Mouse (Mus musculus): ENCODE measurements around the gene Sirt7. TPM values are rescaled to one million over a fixed set of nuclear protein-coding genes. Genes with fewer than 3 reads are reported as not detected.

Gene Sirt7
- polyA plus RNA-seq, 1 experiment from 2014 or later, result 32.7 TPM

DNA sequence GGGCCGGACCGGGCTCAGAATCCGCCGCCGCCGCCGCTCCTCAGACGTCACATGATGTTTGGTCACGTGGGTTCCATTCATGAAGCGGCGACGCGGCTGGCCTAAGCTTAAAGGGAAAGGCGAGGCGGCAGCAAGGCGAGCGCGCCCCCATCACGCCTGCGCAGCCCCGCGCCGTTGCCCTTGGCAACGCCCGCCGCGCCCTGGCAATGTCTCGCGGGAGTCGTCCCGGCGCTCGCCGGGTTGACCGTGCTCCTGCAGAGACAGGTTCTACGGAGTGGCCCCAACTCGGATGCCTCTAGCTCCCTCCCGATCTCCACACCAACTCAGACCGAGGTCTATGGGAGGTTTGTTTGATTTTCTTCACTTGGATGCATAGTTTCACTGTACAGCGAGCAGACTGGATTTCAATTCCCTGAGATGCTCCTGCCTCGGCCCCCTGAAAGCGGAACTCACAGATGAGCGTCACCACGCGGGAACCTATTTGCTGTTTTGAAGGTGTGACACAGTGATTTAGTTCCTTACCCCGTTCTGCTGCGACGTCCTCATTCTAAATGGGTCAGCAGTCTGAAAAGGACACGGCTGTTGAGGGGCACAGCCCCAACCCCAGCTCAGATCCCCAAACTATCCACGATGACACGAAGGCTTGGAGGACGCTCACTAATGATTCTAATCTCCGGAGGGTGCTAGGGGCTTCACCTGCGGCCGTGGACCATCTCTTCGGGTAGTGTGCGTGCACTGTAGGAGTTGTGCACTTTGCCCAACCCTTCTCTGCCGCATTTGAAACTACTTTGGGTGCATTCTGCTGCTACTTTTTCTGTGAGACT lies 8.7 kb upstream of the Sirt7 start, which contains the start of gene Mafg:
TSS of gene Mafg (minus strand) at position 81 of the 824 bp plus-strand sequence.
- Histone ChIP-seq H3K27me3 (no peaks in the 10 kb centered on the region), H3K4me1 (peaks cover 44% of the 10 kb centered on the region), H3K4me2 (peak within 1 kb of the TSS; percentile 90), H3K36me3 (peaks cover 12% of the 10 kb centered on the region), H3K9ac (peak within 1 kb of the TSS; percentile 88), H3K27ac (peak within 1 kb of the TSS; percentile 92), H3K9me3 (replicated peaks) (no peaks in the 10 kb centered on the region), H3K4me3 (replicated peaks) (peak within 1 kb of the TSS; percentile 98)
- peak; percentile 90 for ATAC-seq (replicated peaks; ENCODE audit: low FRiP score)
- WGBS, result 11% methylated on average over 58 of the region's 58 CpGs

GRCm38 (mm10) chr11:120632559-120633519 lies 7.8 kb upstream of the Sirt7 start:
- peak overlapping the region; percentile 88 for H3K9ac ChIP-seq
- peaks cover 44% of the 10 kb centered on the region for H3K4me1 ChIP-seq
- ATAC-seq (replicated peaks; ENCODE audit: low FRiP score), result peak; percentile 87
- peaks cover 18% of the 10 kb centered on the region for H3K36me3 ChIP-seq
- under 1% methylated on average over 93 of the region's 116 CpGs for WGBS
- H3K4me3 ChIP-seq (replicated peaks), result peak overlapping the region; percentile 98
- no peaks in the 10 kb centered on the region for H3K9me3 ChIP-seq (replicated peaks)
- H3K27ac ChIP-seq, result peak overlapping the region; percentile 92
- H3K4me2 ChIP-seq, result peak overlapping the region; percentile 90
- H3K27me3 ChIP-seq, result no peaks in the 10 kb centered on the region

- Histone ChIP-seq H3K9me3 (replicated peaks) (no peaks in the 10 kb centered on the region), H3K4me3 (replicated peaks) (peak overlapping the region; percentile 98), H3K27me3 (no peaks in the 10 kb centered on the region), H3K27ac (peak overlapping the region; percentile 92), H3K4me2 (peak overlapping the region; percentile 90), H3K9ac (peak overlapping the region; percentile 88), H3K4me1 (peaks cover 44% of the 10 kb centered on the region), H3K36me3 (peaks cover 28% of the 10 kb centered on the region)
- WGBS, result 48% methylated on average over 4 of the region's 4 CpGs
- ATAC-seq (replicated peaks; ENCODE audit: low FRiP score), result no peak
These were observed 6.8 kb upstream of the Sirt7 start for GRCm38 (mm10) chr11:120631726-120632448.

DNA sequence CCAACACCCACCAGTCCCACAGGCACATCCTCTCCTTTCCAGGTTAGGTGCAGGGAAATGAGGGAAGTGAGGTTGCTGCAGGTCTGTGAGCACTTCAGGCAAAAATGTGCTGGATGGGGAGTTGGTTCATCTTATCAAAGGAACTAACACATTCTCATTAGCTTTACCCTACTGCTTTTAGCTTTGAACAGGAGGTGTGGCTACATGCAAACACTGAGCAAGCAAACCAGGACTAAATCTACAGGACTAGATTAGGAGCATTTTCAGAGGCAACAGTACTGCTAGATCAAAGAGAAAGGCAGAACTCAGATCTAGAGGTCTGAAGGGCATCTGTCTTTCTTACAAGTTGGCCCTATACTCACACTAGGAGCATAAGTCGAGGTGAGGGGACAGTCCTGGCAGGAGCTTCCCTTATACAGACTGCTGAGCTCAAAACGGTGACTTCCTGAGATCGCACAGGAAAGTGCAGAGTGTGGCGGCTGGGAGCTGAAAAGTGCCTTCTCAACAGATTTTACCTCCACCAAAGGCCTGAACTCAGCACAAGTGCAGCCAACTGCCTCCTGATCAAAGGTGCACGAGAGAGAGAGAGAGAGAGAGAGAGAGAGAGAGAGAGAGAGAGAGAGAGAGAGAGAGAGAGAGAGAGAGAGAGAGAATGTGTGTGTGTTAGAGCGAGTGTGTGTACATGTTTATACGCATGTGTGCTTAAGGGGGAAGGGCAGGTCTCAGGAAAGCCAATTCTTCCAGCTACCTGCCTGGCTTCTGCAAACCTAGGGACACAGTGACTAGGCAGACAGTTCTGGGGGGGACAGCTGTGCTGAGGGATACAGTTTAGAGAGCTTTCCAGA lies 6.1 kb upstream of the Sirt7 start:
- Histone ChIP-seq H3K4me1 (peaks cover 44% of the 10 kb centered on the region), H3K36me3 (peaks cover 31% of the 10 kb centered on the region), H3K4me3 (replicated peaks) (peak overlapping the region; percentile 98), H3K9me3 (replicated peaks) (no peaks in the 10 kb centered on the region), H3K9ac (peak overlapping the region; percentile 27; the same call in 1 of the 2 replicates), H3K4me2 (peak overlapping the region; percentile 90), H3K27me3 (no peaks in the 10 kb centered on the region), H3K27ac (peak overlapping the region; percentile 92)
- 32% methylated on average over 7 of the region's 7 CpGs for WGBS
- ATAC-seq (replicated peaks; ENCODE audit: low FRiP score), result no peak

DNA sequence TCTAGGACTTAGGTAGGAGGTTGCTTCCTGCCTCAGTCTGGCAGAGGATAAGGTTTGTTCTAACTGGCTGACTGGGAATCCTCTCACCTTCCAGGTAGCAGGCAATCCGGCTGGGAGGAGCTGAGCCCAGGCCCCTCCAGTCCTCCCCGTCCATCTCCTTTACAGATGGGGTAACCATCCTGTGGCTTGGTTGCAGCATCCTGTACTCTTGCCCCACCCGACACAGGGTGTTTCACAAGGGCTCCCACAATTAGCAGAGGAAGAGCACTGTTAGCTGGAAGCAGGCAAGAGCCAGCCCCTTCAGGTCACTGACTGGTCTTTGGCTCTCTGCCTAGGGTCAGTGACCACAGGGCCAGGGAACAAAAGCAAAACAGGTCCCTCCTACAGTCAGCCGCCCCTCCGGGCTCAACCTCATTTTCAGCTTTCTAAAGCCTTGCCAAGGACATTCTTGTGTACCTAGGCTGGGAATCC lies 5.4 kb upstream of the Sirt7 start:
- H3K9me3 ChIP-seq (replicated peaks), result no peaks in the 10 kb centered on the region
- peak overlapping the region; percentile 27; the same call in 1 of the 2 replicates for H3K9ac ChIP-seq
- peaks cover 48% of the 10 kb centered on the region for H3K4me1 ChIP-seq
- H3K4me3 ChIP-seq (replicated peaks), result peak overlapping the region; percentile 14
- WGBS, result 20% methylated on average over 5 of the region's 5 CpGs
- H3K27ac ChIP-seq, result peak overlapping the region; percentile 92
- H3K4me2 ChIP-seq, result peak overlapping the region; percentile 90
- no peaks in the 10 kb centered on the region for H3K27me3 ChIP-seq
- H3K36me3 ChIP-seq, result peaks cover 31% of the 10 kb centered on the region
- ATAC-seq (replicated peaks; ENCODE audit: low FRiP score), result no peak

GRCm38 (mm10) chr11:120629911-120630310 lies 4.9 kb upstream of the Sirt7 start:
- Histone ChIP-seq H3K27ac (peak overlapping the region; percentile 92), H3K4me1 (peaks cover 53% of the 10 kb centered on the region), H3K27me3 (no peaks in the 10 kb centered on the region), H3K9ac (peak overlapping the region; percentile 27), H3K36me3 (peaks cover 31% of the 10 kb centered on the region), H3K4me3 (replicated peaks) (peak overlapping the region; percentile 14; the same call in 1 of the 2 replicates), H3K9me3 (replicated peaks) (no peaks in the 10 kb centered on the region), H3K4me2 (peak overlapping the region; percentile 90)
- no peak for ATAC-seq (replicated peaks; ENCODE audit: low FRiP score)
- 19% methylated on average over 7 of the region's 7 CpGs for WGBS

DNA sequence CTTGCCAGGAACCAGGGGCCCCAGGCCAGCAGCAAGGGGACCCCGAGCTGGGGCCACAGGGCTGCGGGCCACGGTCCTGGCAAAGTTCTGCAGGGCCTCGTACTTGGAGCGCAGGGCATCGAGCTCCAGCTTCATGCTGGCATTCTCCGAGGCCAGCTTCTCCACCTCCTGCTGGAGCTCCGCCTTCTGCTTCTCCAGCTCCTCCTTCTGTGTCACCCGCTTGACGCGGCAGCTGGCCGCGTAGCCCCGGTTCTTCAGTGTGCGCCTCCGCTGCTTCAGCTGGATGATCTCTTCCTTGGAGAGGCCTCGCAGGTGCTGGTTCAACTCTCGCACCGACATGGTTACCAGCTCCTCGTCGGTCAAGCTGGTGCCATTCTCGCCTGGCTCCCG lies 4.3 kb upstream of the Sirt7 start:
- Histone ChIP-seq H3K36me3 (peaks cover 31% of the 10 kb centered on the region), H3K4me3 (replicated peaks) (peak overlapping the region; percentile 14; the same call in 1 of the 2 replicates), H3K4me2 (peak overlapping the region; percentile 90), H3K9me3 (replicated peaks) (no peaks in the 10 kb centered on the region), H3K27ac (peak overlapping the region; percentile 92), H3K9ac (0 out of 2 replicates have a peak overlapping the region, but pooled peaks have one; percentile 27), H3K4me1 (peaks cover 55% of the 10 kb centered on the region), H3K27me3 (no peaks in the 10 kb centered on the region)
- ATAC-seq (replicated peaks; ENCODE audit: low FRiP score), result no peak
- 75% methylated on average over 23 of the region's 23 CpGs for WGBS

GRCm38 (mm10) chr11:120628601-120629340 lies 3.7 kb upstream of the Sirt7 start:
- 0 out of 2 replicates have a peak overlapping the region, but pooled peaks have one; percentile 90 for H3K4me2 ChIP-seq
- 93% methylated on average over 23 of the region's 23 CpGs for WGBS

DNA sequence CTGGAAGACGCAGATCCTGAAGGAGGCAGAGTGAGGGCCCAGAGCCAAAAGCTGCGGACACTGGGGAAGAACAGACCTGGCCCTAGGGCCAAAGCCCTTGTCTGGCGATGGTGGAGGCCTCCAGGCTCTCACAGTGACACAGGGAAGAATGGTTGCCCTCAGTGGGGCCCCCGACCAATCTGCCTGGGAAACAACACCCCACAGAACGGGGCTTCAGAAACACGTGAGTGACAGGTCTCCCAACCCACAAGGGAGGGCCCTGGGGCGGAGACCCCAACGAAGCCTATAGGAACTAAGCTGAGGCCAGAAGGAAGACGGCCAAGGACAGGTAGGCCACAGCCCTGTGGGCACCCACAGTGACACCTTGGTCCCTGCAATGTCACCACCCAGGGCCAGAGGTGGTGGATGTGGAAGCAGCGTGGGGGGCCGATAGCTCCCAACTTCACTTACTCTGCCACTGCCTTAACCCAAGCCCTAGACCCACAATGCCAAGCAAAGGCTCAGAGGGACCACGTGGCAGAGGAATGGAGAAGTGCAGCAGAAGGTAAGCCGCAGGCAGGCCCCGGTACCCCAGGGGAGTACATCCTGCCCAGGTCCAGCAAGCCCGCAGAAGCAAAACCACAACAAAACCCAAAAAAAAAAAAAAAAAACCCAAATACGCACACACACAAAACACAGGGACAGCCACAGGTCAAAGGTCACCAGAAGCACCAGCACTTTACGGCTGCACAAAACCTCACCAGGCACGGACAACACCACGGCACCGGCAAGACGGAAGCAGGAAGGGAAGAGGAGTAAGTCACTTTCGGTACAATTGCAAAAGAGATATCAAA lies 2.6 kb upstream of the Sirt7 start:
- WGBS, result 82% methylated on average over 22 of the region's 22 CpGs
- Histone ChIP-seq H3K9me3 (replicated peaks) (no peaks in the 10 kb centered on the region), H3K4me3 (replicated peaks) (no peak overlapping the region), H3K27ac (no peak overlapping the region), H3K36me3 (peaks cover 37% of the 10 kb centered on the region), H3K4me2 (no peak overlapping the region), H3K27me3 (no peaks in the 10 kb centered on the region), H3K9ac (no peak overlapping the region), H3K4me1 (peaks cover 57% of the 10 kb centered on the region)
- ATAC-seq (replicated peaks; ENCODE audit: low FRiP score), result no peak

More at GRCm38 (mm10) chr11:120628601-120629340, 3.7 kb upstream of the Sirt7 start:
- 0 out of 2 replicates have a peak overlapping the region, but pooled peaks have one; percentile 15 for H3K27ac ChIP-seq
- H3K4me1 ChIP-seq, result peaks cover 56% of the 10 kb centered on the region
- no peaks in the 10 kb centered on the region for H3K9me3 ChIP-seq (replicated peaks)
- H3K9ac ChIP-seq, result 0 out of 2 replicates have a peak overlapping the region, but pooled peaks have one; percentile 27
- ATAC-seq (replicated peaks; ENCODE audit: low FRiP score), result no peak
- peaks cover 31% of the 10 kb centered on the region for H3K36me3 ChIP-seq
- no peak overlapping the region for H3K4me3 ChIP-seq (replicated peaks)
- H3K27me3 ChIP-seq, result no peaks in the 10 kb centered on the region

All from kidney, embryonic 15.5 days (tissue).